Mouse (Mus musculus) neural tube, embryonic 11.5 days (tissue): ENCODE results near the gene Snx29. TPM values are rescaled to one million over a fixed set of nuclear protein-coding genes. Genes with fewer than 3 reads are reported as not detected.

Experiments used
- ATAC-seq: fragments of 200-750 bp; cut with Nextera tagmentation; 2 replicates; pipeline ENCODE4 v1.8.0; 2017; ENCODE audit warnings: moderate number of reproducible peaks, mild to moderate bottlenecking, moderate TSS enrichment, moderate library complexity; ENCODE audit not compliant: insufficient read depth, low FRiP score, low TSS enrichment
- DNase-seq: peaks from one replicate; pipeline ENCODE4 v3.0.0-alpha.2; 2015; ENCODE audit warnings: low spot score
- H3K27ac ChIP-seq: fragments of 300-500 bp; sonication (generic); 2 replicates; pipeline ENCODE4 v1.5.1; 2014; ENCODE audit warnings: low read depth, mild to moderate bottlenecking, low read length
- H3K27me3 ChIP-seq: fragments of 300-500 bp; sonication (generic); 2 replicates; pipeline ENCODE4 v1.6.1; 2014; ENCODE audit warnings: mild to moderate bottlenecking, low read length, mixed read lengths; ENCODE audit not compliant: control insufficient read depth, insufficient read depth
- H3K36me3 ChIP-seq: fragments of 300-500 bp; sonication (generic); 2 replicates; pipeline ENCODE4 v1.6.1; 2014; ENCODE audit warnings: mild to moderate bottlenecking, low read length, moderate library complexity, mixed read lengths; ENCODE audit not compliant: control insufficient read depth, insufficient read depth
- H3K4me1 ChIP-seq: fragments of 300-500 bp; sonication (generic); 2 replicates; pipeline ENCODE4 v1.6.1; 2014; ENCODE audit warnings: low read length, mixed read lengths; ENCODE audit not compliant: control insufficient read depth, insufficient read depth
- H3K4me2 ChIP-seq: fragments of 300-500 bp; sonication (generic); 2 replicates; pipeline ENCODE4 v1.6.1; 2014; ENCODE audit warnings: low read depth, mild to moderate bottlenecking, moderate library complexity
- H3K4me3 ChIP-seq: fragments of 300-500 bp; sonication (generic); 2 replicates; pipeline ENCODE4 v1.5.1; 2014; ENCODE audit warnings: low read depth, low read length
- H3K9ac ChIP-seq: fragments of 300-500 bp; sonication (generic); 2 replicates; pipeline ENCODE4 v1.6.1; 2014; ENCODE audit warnings: mild to moderate bottlenecking, low read length
- H3K9me3 ChIP-seq: fragments of 300-500 bp; sonication (generic); 2 replicates; pipeline ENCODE4 v1.6.1; 2016; ENCODE audit warnings: low read length; ENCODE audit not compliant: control insufficient read depth
- WGBS: fragments of 180-500 bp; shearing (Covaris S2); extraction: QIAGEN DNeasy Blood & Tissue Kit; methylation state at CpG from one replicate; pipeline ENCODE4 v1.1.7; 2014; 5-methylcytosine and 5-hydroxymethylcytosine counted together
- polyA plus RNA-seq: library from polyadenylated mRNA; unstranded; fragments of >200 nt; fragmentation: Nextera tagmentation; extraction: Ambion mirVana; gene quantifications from 2 replicates; pipeline ENCODE4 v1.2.1, GENCODE M21; 2014

The Snx29 gene
- polyA plus RNA-seq, 1 experiment from 2014 or later = 10.6 TPM

- no peak overlapping the region for H3K4me2 ChIP-seq
- no peaks in the 10 kb centered on the region for H3K27me3 ChIP-seq
- DNase-seq = no peak
- no peak for ATAC-seq
- no peak overlapping the region for H3K9ac ChIP-seq
- no peak overlapping the region for H3K27ac ChIP-seq
- peaks cover 3% of the 10 kb centered on the region; the same call in 1 of the 2 replicates for H3K9me3 ChIP-seq
- H3K4me3 ChIP-seq = no peak overlapping the region
- 88% methylated on average over 3 of the region's 3 CpGs for WGBS
- H3K36me3 ChIP-seq = no peaks in the 10 kb centered on the region
- peaks cover 2% of the 10 kb centered on the region; the same call in 1 of the 2 replicates for H3K4me1 ChIP-seq
Observed at GRCm38 (mm10) chr16:11621042-11621441, 298.3 kb downstream of the Snx29 start.

GRCm38 (mm10) chr16:11621664-11622063, 299.0 kb downstream of the Snx29 start:
- no peak overlapping the region for H3K4me2 ChIP-seq
- no peak overlapping the region for H3K27ac ChIP-seq
- H3K9me3 ChIP-seq = peaks cover 2% of the 10 kb centered on the region; the same call in 1 of the 2 replicates
- H3K4me1 ChIP-seq = peaks cover 2% of the 10 kb centered on the region; the same call in 1 of the 2 replicates
- ATAC-seq (no peak), DNase-seq (no peak)
- no peak overlapping the region for H3K9ac ChIP-seq
- no peaks in the 10 kb centered on the region for H3K36me3 ChIP-seq
- H3K4me3 ChIP-seq = no peak overlapping the region
- WGBS = 82% methylated on average over 1 of the region's 1 CpGs
- no peaks in the 10 kb centered on the region for H3K27me3 ChIP-seq

GRCm38 (mm10) chr16:11623032-11623431, 300.3 kb downstream of the Snx29 start:
- Histone ChIP-seq H3K9ac (no peak overlapping the region), H3K4me2 (no peak overlapping the region), H3K36me3 (no peaks in the 10 kb centered on the region), H3K9me3 (no peaks in the 10 kb centered on the region), H3K27ac (no peak overlapping the region), H3K4me1 (peaks cover 2% of the 10 kb centered on the region; the same call in 1 of the 2 replicates), H3K4me3 (no peak overlapping the region), H3K27me3 (no peaks in the 10 kb centered on the region)
- 91% methylated on average over 3 of the region's 3 CpGs for WGBS
- DNase-seq (no peak), ATAC-seq (no peak)

GRCm38 (mm10) chr16:11624121-11624520, 301.4 kb downstream of the Snx29 start:
- no peak overlapping the region for H3K4me3 ChIP-seq
- no peaks in the 10 kb centered on the region for H3K36me3 ChIP-seq
- no peak overlapping the region for H3K9ac ChIP-seq
- ATAC-seq (no peak), DNase-seq (no peak)
- 81% methylated on average over 2 of the region's 2 CpGs for WGBS
- H3K9me3 ChIP-seq = no peaks in the 10 kb centered on the region
- H3K4me1 ChIP-seq = peaks cover 2% of the 10 kb centered on the region; the same call in 1 of the 2 replicates
- H3K27ac ChIP-seq = no peak overlapping the region
- no peak overlapping the region for H3K4me2 ChIP-seq
- no peaks in the 10 kb centered on the region for H3K27me3 ChIP-seq

- ATAC-seq = no peak
- H3K9me3 ChIP-seq = no peaks in the 10 kb centered on the region
- no peak overlapping the region for H3K9ac ChIP-seq
- no peaks in the 10 kb centered on the region for H3K27me3 ChIP-seq
- DNase-seq = no peak
- H3K4me3 ChIP-seq = no peak overlapping the region
- H3K4me1 ChIP-seq = peaks cover 2% of the 10 kb centered on the region; the same call in 1 of the 2 replicates
- no peak overlapping the region for H3K27ac ChIP-seq
- no peaks in the 10 kb centered on the region for H3K36me3 ChIP-seq
- 30% methylated on average over 1 of the region's 1 CpGs for WGBS
- no peak overlapping the region for H3K4me2 ChIP-seq
Observed at GRCm38 (mm10) chr16:11626004-11626481, 303.3 kb downstream of the Snx29 start.

- DNase-seq = no peak
- Histone ChIP-seq H3K27me3 (no peaks in the 10 kb centered on the region), H3K9me3 (no peaks in the 10 kb centered on the region), H3K36me3 (no peaks in the 10 kb centered on the region), H3K4me3 (no peak overlapping the region), H3K4me1 (peaks cover 2% of the 10 kb centered on the region; the same call in 1 of the 2 replicates), H3K9ac (no peak overlapping the region), H3K27ac (no peak overlapping the region), H3K4me2 (no peak overlapping the region)
- WGBS = 80% methylated on average over 2 of the region's 2 CpGs
- ATAC-seq = no peak
Observed at GRCm38 (mm10) chr16:11626616-11627015, 303.9 kb downstream of the Snx29 start.

- WGBS = 83% methylated on average over 9 of the region's 9 CpGs
- ATAC-seq (no peak), DNase-seq (no peak)
- Histone ChIP-seq H3K36me3 (no peaks in the 10 kb centered on the region), H3K4me3 (no peak overlapping the region), H3K27me3 (no peaks in the 10 kb centered on the region), H3K9me3 (no peaks in the 10 kb centered on the region), H3K4me2 (no peak overlapping the region), H3K9ac (no peak overlapping the region), H3K4me1 (peaks cover 2% of the 10 kb centered on the region; the same call in 1 of the 2 replicates), H3K27ac (no peak overlapping the region)
Observed at GRCm38 (mm10) chr16:11627866-11628638, 305.3 kb downstream of the Snx29 start.

- WGBS = 88% methylated on average over 7 of the region's 7 CpGs
Observed at GRCm38 (mm10) chr16:11629704-11630103, 307.0 kb downstream of the Snx29 start.

GRCm38 (mm10) chr16:11630489-11630888, 307.8 kb downstream of the Snx29 start:
- H3K27ac ChIP-seq = no peak overlapping the region
- H3K36me3 ChIP-seq = no peaks in the 10 kb centered on the region
- 59% methylated on average over 5 of the region's 5 CpGs for WGBS
- DNase-seq (no peak), ATAC-seq (no peak)
- H3K27me3 ChIP-seq = no peaks in the 10 kb centered on the region
- no peaks in the 10 kb centered on the region for H3K9me3 ChIP-seq
- H3K4me1 ChIP-seq = peaks cover 2% of the 10 kb centered on the region; the same call in 1 of the 2 replicates
- H3K9ac ChIP-seq = no peak overlapping the region
- no peak overlapping the region for H3K4me2 ChIP-seq
- no peak overlapping the region for H3K4me3 ChIP-seq

More at GRCm38 (mm10) chr16:11629704-11630103, 307.0 kb downstream of the Snx29 start:
- Histone ChIP-seq H3K4me3 (no peak overlapping the region), H3K36me3 (no peaks in the 10 kb centered on the region), H3K4me2 (no peak overlapping the region), H3K9ac (no peak overlapping the region), H3K27me3 (no peaks in the 10 kb centered on the region), H3K27ac (no peak overlapping the region), H3K9me3 (no peaks in the 10 kb centered on the region), H3K4me1 (peaks cover 2% of the 10 kb centered on the region; the same call in 1 of the 2 replicates)
- ATAC-seq = no peak
- DNase-seq = no peak
